Mouse (Mus musculus) Patski (cell line): ENCODE measurements around the gene Mtss1l. TPM values are rescaled to one million over a fixed set of nuclear protein-coding genes. Genes with fewer than 3 reads are reported as not detected.

Experiments used
- ATAC-seq: fragments of 100-300 bp; one replicate; pipeline ENCODE4 v1.8.0; 2021
- CTCF ChIA-PET: fragments of 350-600 bp; sonication (Branson Sonifier 250); formaldehyde crosslinking; loops from one replicate; lab custom pipeline; 2022; ENCODE audit warnings: inconsistent platforms; lab: Charles Lee
- POLR2A ChIA-PET: fragments of 350-600 bp; sonication (Branson Sonifier 250); formaldehyde crosslinking; loops from one replicate; lab custom pipeline; 2022; ENCODE audit warnings: antibody characterized with exemption, inconsistent platforms; lab: Charles Lee
- DNase-seq: peaks from one replicate; pipeline ENCODE4 v3.0.0-alpha.2; 2011; ENCODE audit warnings: low read depth, low spot score
- H3K27me3 ChIP-seq: fragments of 371-371 bp; one replicate; pipeline ENCODE4 v1.5.1; 2021
- CTCF ChIP-seq: fragments of 100-300 bp; IDR thresholded peaks from one replicate; pipeline ENCODE4 v1.5.1; 2021
- in situ Hi-C: fragments of 300-500 bp; cut with MboI; formaldehyde crosslinking; loops from 3 replicates; pipeline ENCODE4 v1.11.1; 2018; ENCODE audit warnings: low pct_unique_long_range_greater_than_20kb, mixed read lengths
- polyA plus RNA-seq: library from polyadenylated mRNA; unstranded; gene quantifications from one replicate; pipeline ENCODE4 v1.2.3, GENCODE M21; 2021

Mtss1l gene
- polyA plus RNA-seq, 1 experiment from 2014 or later, result 17.4 TPM

- H3K27me3 ChIP-seq, result no peaks in the 10 kb centered on the region
- CTCF ChIA-PET, result interaction anchor here (1.6 kb wide), 1 partner anchor 9 kb away, joined by 4 read pairs; no protein-coding TSS in a partner anchor
- TF ChIP-seq CTCF, result no peak
- in situ Hi-C loops, result loop anchor here (5.0 kb wide), 1 partner anchor 71 kb away; no protein-coding TSS in a partner anchor
- no peak for DNase-seq
- POLR2A ChIA-PET, result interaction anchor here (1.2 kb wide), 1 partner anchor 15 kb away, joined by 6 read pairs; no protein-coding TSS in a partner anchor
- no peak for ATAC-seq
Measured at GRCm38 (mm10) chr8:110718209-110718968, 2.9 kb upstream of the Mtss1l start.

GRCm38 (mm10) chr8:110718969-110719670 is 2.2 kb upstream of the Mtss1l start:
- no peaks in the 10 kb centered on the region for H3K27me3 ChIP-seq
- POLR2A ChIA-PET, result interaction anchor here (0.8 kb wide), 1 partner anchor 9 kb away, joined by 3 read pairs; no protein-coding TSS in a partner anchor

GRCm38 (mm10) chr8:110719898-110720653 is 1.2 kb upstream of the Mtss1l start:
- no peak for TF ChIP-seq CTCF
- ATAC-seq, result no peak
- DNase-seq, result no peak
- H3K27me3 ChIP-seq, result no peaks in the 10 kb centered on the region
- in situ Hi-C loops, result loop anchor here (5.0 kb wide), 1 partner anchor 73 kb away; no protein-coding TSS in a partner anchor
- POLR2A ChIA-PET, result interaction anchor here (0.5 to 1.3 kb wide), 3 partner anchors 51 to 939 kb away, joined by 3 to 7 read pairs (median 4); no protein-coding TSS in a partner anchor
- CTCF ChIA-PET, result interaction anchor here (1.4 kb wide), 1 partner anchor 16 kb away, joined by 4 read pairs; no protein-coding TSS in a partner anchor

More at GRCm38 (mm10) chr8:110718969-110719670, 2.2 kb upstream of the Mtss1l start:
- in situ Hi-C loops, result loop anchor here (5.0 kb wide), 1 partner anchor 72 kb away; no protein-coding TSS in a partner anchor
- no peak for TF ChIP-seq CTCF
- CTCF ChIA-PET, result interaction anchor here (1.4 to 1.6 kb wide), 2 partner anchors 8 to 15 kb away, joined by 4 read pairs; no protein-coding TSS in a partner anchor
- no peak for ATAC-seq
- no peak for DNase-seq

GRCm38 (mm10) chr8:110721606-110722413 is 534 bp downstream of the Mtss1l start:
- ChIA-PET POLR2A (interaction anchor here (1.0 to 1.3 kb wide), 2 partner anchors 17 to 53 kb away, joined by 3 read pairs; no protein-coding TSS in a partner anchor), CTCF (interaction anchor here (0.7 kb wide), 1 partner anchor 92 kb away, joined by 4 read pairs; no protein-coding TSS in a partner anchor)
- in situ Hi-C loops, result no loop called here
- ATAC-seq (peak; percentile 20), DNase-seq (no peak)
- H3K27me3 ChIP-seq, result no peaks in the 10 kb centered on the region
- no peak for TF ChIP-seq CTCF

- no peak for DNase-seq
- ATAC-seq, result no peak
- ChIA-PET CTCF (interaction anchor here (0.7 kb wide), 1 partner anchor 93 kb away, joined by 4 read pairs; no protein-coding TSS in a partner anchor), POLR2A (interaction anchor here (1.0 kb wide), 1 partner anchor 18 kb away, joined by 3 read pairs; no protein-coding TSS in a partner anchor)
- TF ChIP-seq CTCF, result no peak
- in situ Hi-C loops, result no loop called here
- no peaks in the 10 kb centered on the region for H3K27me3 ChIP-seq
Measured at GRCm38 (mm10) chr8:110722414-110723011, 1.2 kb downstream of the Mtss1l start.

GRCm38 (mm10) chr8:110724493-110724892 is 3.2 kb downstream of the Mtss1l start:
- POLR2A ChIA-PET, result interaction anchor here (1.0 kb wide), 1 partner anchor 22 kb away, joined by 3 read pairs; no protein-coding TSS in a partner anchor
- no peak for ATAC-seq

GRCm38 (mm10) chr8:110725084-110725838 is 4.0 kb downstream of the Mtss1l start:
- in situ Hi-C loops, result no loop called here
- POLR2A ChIA-PET, result no interaction called here
- no peak for TF ChIP-seq CTCF
- DNase-seq (no peak), ATAC-seq (no peak)
- no peaks in the 10 kb centered on the region for H3K27me3 ChIP-seq
- CTCF ChIA-PET, result interaction anchor here (1.1 to 1.2 kb wide), 2 partner anchors 24 to 95 kb away, joined by 3 to 4 read pairs; no protein-coding TSS in a partner anchor

More at GRCm38 (mm10) chr8:110724493-110724892, 3.2 kb downstream of the Mtss1l start:
- H3K27me3 ChIP-seq, result no peaks in the 10 kb centered on the region
- DNase-seq, result no peak
- CTCF ChIA-PET, result interaction anchor here (0.9 to 1.2 kb wide), 3 partner anchors 21 to 95 kb away, joined by 3 to 4 read pairs (median 3); no protein-coding TSS in a partner anchor
- in situ Hi-C loops, result no loop called here
- no peak for TF ChIP-seq CTCF

GRCm38 (mm10) chr8:110726893-110727292 is 5.6 kb downstream of the Mtss1l start:
- CTCF ChIA-PET, result interaction anchor here (0.9 to 1.9 kb wide), 7 partner anchors 9 to 106 kb away, joined by 3 to 10 read pairs (median 5); no protein-coding TSS in a partner anchor
- DNase-seq (no peak), ATAC-seq (no peak)
- in situ Hi-C loops, result no loop called here
- no peaks in the 10 kb centered on the region for H3K27me3 ChIP-seq
- POLR2A ChIA-PET, result interaction anchor here (1.1 kb wide), 1 partner anchor 8 kb away, joined by 3 read pairs; no protein-coding TSS in a partner anchor
- no peak for TF ChIP-seq CTCF
